Mouse (Mus musculus) forebrain, embryonic 14.5 days (tissue): ENCODE measurements at regions not wholly inside any gene's neighbourhood (a gene's known extent, or its start where the extent isn't known, plus 50 kb on each side); places are given as distances from the start of the nearest gene placed in this dataset.
A peak's percentile ranks its signal among the peaks of the same experiment; 100 is the strongest.
"Not testable (repeated sequence)": the region's sequence is repeated elsewhere in the genome, so short reads cannot be mapped to it uniquely, and the experiment has no call there.

Experiments used
- ATAC-seq: fragments of 200-750 bp; cut with Nextera tagmentation; 2 replicates; pipeline ENCODE4 v1.8.0; 2017; ENCODE audit warnings: mild to moderate bottlenecking, moderate library complexity
- DNase-seq: peaks from one replicate; pipeline ENCODE4 v3.0.0-alpha.2; 2015; ENCODE audit warnings: low spot score
- H3K27ac ChIP-seq: fragments of 300-500 bp; sonication (generic); 2 replicates; pipeline ENCODE4 v1.5.1; 2014; ENCODE audit warnings: low read depth, mild to moderate bottlenecking, control low read depth, low read length, moderate library complexity
- H3K27me3 ChIP-seq: fragments of 300-500 bp; sonication (generic); replicated peaks from 2 replicates; pipeline ENCODE4 v1.6.1; 2014; ENCODE audit warnings: low read length, control low read depth, mixed read lengths; ENCODE audit not compliant: control insufficient read depth, insufficient read depth
- H3K36me3 ChIP-seq: fragments of 300-500 bp; sonication (generic); 2 replicates; pipeline ENCODE4 v1.6.1; 2014; ENCODE audit warnings: low read length, control low read depth; ENCODE audit not compliant: control insufficient read depth, insufficient read depth
- H3K4me1 ChIP-seq: fragments of 300-500 bp; sonication (generic); 2 replicates; pipeline ENCODE4 v1.6.1; 2014; ENCODE audit warnings: antibody characterized with exemption, low read length, control low read depth; ENCODE audit not compliant: control insufficient read depth, insufficient read depth
- H3K4me2 ChIP-seq: fragments of 300-500 bp; sonication (generic); 2 replicates; pipeline ENCODE4 v1.6.1; 2014; ENCODE audit warnings: mild to moderate bottlenecking, control low read depth, low read length
- H3K4me3 ChIP-seq: fragments of 300-500 bp; sonication (generic); 2 replicates; pipeline ENCODE4 v1.5.1; 2014; ENCODE audit warnings: low read depth, low read length, control low read depth
- H3K9ac ChIP-seq: fragments of 300-500 bp; sonication (generic); 2 replicates; pipeline ENCODE4 v1.6.1; 2014; ENCODE audit warnings: mild to moderate bottlenecking, low read length, control low read depth, moderate library complexity
- H3K9me3 ChIP-seq: fragments of 300-500 bp; sonication (generic); replicated peaks from 2 replicates; pipeline ENCODE4 v1.6.1; 2016; ENCODE audit warnings: low read length, control low read depth, mixed read lengths; ENCODE audit not compliant: control insufficient read depth
- WGBS: fragments of 180-500 bp; shearing (Covaris S2); extraction: QIAGEN DNeasy Blood & Tissue Kit; methylation state at CpG from one replicate; pipeline ENCODE4 v1.1.7; 2014; 5-methylcytosine and 5-hydroxymethylcytosine counted together

GRCm38 (mm10) chr6:24342056-24342455, 172.8 kb downstream of the Iqub start:
- no peaks in the 10 kb centered on the region for H3K27me3 ChIP-seq
- 94% methylated on average over 2 of the region's 2 CpGs for WGBS
- H3K9ac ChIP-seq: no peak overlapping the region
- no peak for ATAC-seq
- no peaks in the 10 kb centered on the region for H3K4me1 ChIP-seq
- DNase-seq: no peak
- no peak overlapping the region for H3K27ac ChIP-seq
- H3K4me2 ChIP-seq: no peak overlapping the region
- no peaks in the 10 kb centered on the region for H3K36me3 ChIP-seq
- H3K4me3 ChIP-seq: no peak overlapping the region
- no peaks in the 10 kb centered on the region for H3K9me3 ChIP-seq

- H3K36me3 ChIP-seq, H3K27ac ChIP-seq, DNase-seq, H3K4me2 ChIP-seq, H3K4me3 ChIP-seq, H3K4me1 ChIP-seq, H3K27me3 ChIP-seq, ATAC-seq, H3K9ac ChIP-seq, H3K9me3 ChIP-seq: not testable (repeated sequence)
- WGBS: 84% methylated on average over 4 of the region's 4 CpGs
Measured at GRCm38 (mm10) chr6:24340107-24340506, 172.2 kb upstream of the Slc13a1 start.

GRCm38 (mm10) chr6:24325215-24325614, 157.3 kb upstream of the Slc13a1 start:
- peak; percentile 72 for DNase-seq
- H3K27ac ChIP-seq: no peak overlapping the region
- no peaks in the 10 kb centered on the region for H3K27me3 ChIP-seq
- H3K36me3 ChIP-seq: no peaks in the 10 kb centered on the region
- H3K4me1 ChIP-seq: no peaks in the 10 kb centered on the region
- peak; percentile 72; the same call in 1 of the 2 replicates for ATAC-seq
- no peak overlapping the region for H3K4me2 ChIP-seq
- H3K9ac ChIP-seq: no peak overlapping the region
- no peak overlapping the region for H3K4me3 ChIP-seq
- no peaks in the 10 kb centered on the region for H3K9me3 ChIP-seq

GRCm38 (mm10) chr6:24324718-24325117, 156.8 kb upstream of the Slc13a1 start:
- DNase-seq (peak; percentile 11), ATAC-seq (no peak)
- H3K9me3 ChIP-seq: no peaks in the 10 kb centered on the region
- H3K4me1 ChIP-seq: no peaks in the 10 kb centered on the region
- H3K27ac ChIP-seq: no peak overlapping the region
- H3K9ac ChIP-seq: no peak overlapping the region
- H3K4me2 ChIP-seq: no peak overlapping the region
- H3K36me3 ChIP-seq: no peaks in the 10 kb centered on the region
- 59% methylated on average over 3 of the region's 3 CpGs for WGBS
- H3K27me3 ChIP-seq: no peaks in the 10 kb centered on the region
- no peak overlapping the region for H3K4me3 ChIP-seq

GRCm38 (mm10) chr6:24322371-24322770, 154.5 kb upstream of the Slc13a1 start:
- Histone ChIP-seq H3K4me3 (no peak overlapping the region), H3K4me2 (no peak overlapping the region), H3K9ac (no peak overlapping the region), H3K27ac (no peak overlapping the region), H3K27me3 (no peaks in the 10 kb centered on the region), H3K9me3 (no peaks in the 10 kb centered on the region), H3K36me3 (no peaks in the 10 kb centered on the region), H3K4me1 (no peaks in the 10 kb centered on the region)
- 66% methylated on average over 3 of the region's 3 CpGs for WGBS
- ATAC-seq: no peak
- DNase-seq: no peak

- Histone ChIP-seq H3K9me3 (no peaks in the 10 kb centered on the region), H3K27ac (no peak overlapping the region), H3K4me3 (no peak overlapping the region), H3K4me1 (no peaks in the 10 kb centered on the region), H3K4me2 (no peak overlapping the region), H3K36me3 (no peaks in the 10 kb centered on the region), H3K9ac (no peak overlapping the region), H3K27me3 (no peaks in the 10 kb centered on the region)
- DNase-seq (no peak), ATAC-seq (no peak)
- WGBS: 89% methylated on average over 2 of the region's 2 CpGs
Measured at GRCm38 (mm10) chr6:24318862-24319261, 151.0 kb upstream of the Slc13a1 start.

GRCm38 (mm10) chr6:24310675-24311074, 142.8 kb upstream of the Slc13a1 start:
- ATAC-seq: no peak
- H3K36me3 ChIP-seq: no peaks in the 10 kb centered on the region
- H3K4me3 ChIP-seq: no peak overlapping the region
- no peak for DNase-seq
- no peaks in the 10 kb centered on the region for H3K27me3 ChIP-seq
- H3K9ac ChIP-seq: no peak overlapping the region
- no peak overlapping the region for H3K4me2 ChIP-seq
- no peak overlapping the region for H3K27ac ChIP-seq
- H3K9me3 ChIP-seq: no peaks in the 10 kb centered on the region
- 91% methylated on average over 2 of the region's 2 CpGs for WGBS
- H3K4me1 ChIP-seq: no peaks in the 10 kb centered on the region

- no peaks in the 10 kb centered on the region for H3K9me3 ChIP-seq
- no peak overlapping the region for H3K27ac ChIP-seq
- no peak overlapping the region for H3K4me3 ChIP-seq
- ATAC-seq (no peak), DNase-seq (no peak)
- H3K36me3 ChIP-seq: no peaks in the 10 kb centered on the region
- H3K27me3 ChIP-seq: no peaks in the 10 kb centered on the region
- H3K4me2 ChIP-seq: no peak overlapping the region
- no peak overlapping the region for H3K9ac ChIP-seq
- WGBS: 91% methylated on average over 1 of the region's 1 CpGs
- no peaks in the 10 kb centered on the region for H3K4me1 ChIP-seq
Measured at GRCm38 (mm10) chr6:24309810-24310209, 141.9 kb upstream of the Slc13a1 start.

GRCm38 (mm10) chr6:24301681-24302080, 133.8 kb upstream of the Slc13a1 start:
- no peaks in the 10 kb centered on the region for H3K4me1 ChIP-seq

More at GRCm38 (mm10) chr6:24301681-24302080, 133.8 kb upstream of the Slc13a1 start:
- H3K4me2 ChIP-seq: no peak overlapping the region
- H3K9ac ChIP-seq: no peak overlapping the region
- DNase-seq (no peak), ATAC-seq (no peak)
- 87% methylated on average over 4 of the region's 4 CpGs for WGBS
- H3K27ac ChIP-seq: no peak overlapping the region
- H3K9me3 ChIP-seq: no peaks in the 10 kb centered on the region
- H3K27me3 ChIP-seq: no peaks in the 10 kb centered on the region
- no peaks in the 10 kb centered on the region for H3K36me3 ChIP-seq
- H3K4me3 ChIP-seq: no peak overlapping the region
